Mouse (Mus musculus) small intestine, adult 2 months (tissue): Measurements from ENCODE around the gene Gm21425. TPM values are rescaled to one million over a fixed set of nuclear protein-coding genes. Genes with fewer than 3 reads are reported as not detected.
"Not testable (repeated sequence)": the region's sequence is repeated elsewhere in the genome, so short reads cannot be mapped to it uniquely, and the experiment has no call there.

ENCODE experiments used
- H3K27ac ChIP-seq: fragments of 200-500 bp; 2 replicates; pipeline ENCODE4 v1.5.1; 2012; ENCODE audit warnings: low read depth, low read length, control low read depth, inconsistent platforms; ENCODE audit not compliant: insufficient read depth
- H3K27me3 ChIP-seq: fragments of 200-500 bp; 2 replicates; pipeline ENCODE4 v1.6.1; 2012; ENCODE audit warnings: mild to moderate bottlenecking, moderate library complexity, low read length, inconsistent platforms; ENCODE audit not compliant: control insufficient read depth, insufficient read depth
- H3K36me3 ChIP-seq: fragments of 200-500 bp; 2 replicates; pipeline ENCODE4 v1.6.1; 2012; ENCODE audit warnings: mild to moderate bottlenecking, low read length, control low read depth, inconsistent platforms; ENCODE audit not compliant: control insufficient read depth, insufficient read depth
- H3K4me1 ChIP-seq: fragments of 200-500 bp; 2 replicates; pipeline ENCODE4 v1.6.1; 2012; ENCODE audit warnings: low read length, inconsistent platforms, mixed read lengths; ENCODE audit not compliant: control insufficient read depth, insufficient read depth, insufficient read length
- H3K4me3 ChIP-seq: fragments of 200-500 bp; 2 replicates; pipeline ENCODE4 v1.5.1; 2012; ENCODE audit warnings: low read depth, mild to moderate bottlenecking, control low read depth, inconsistent platforms, low read length, moderate library complexity
- WGBS: fragments of 180-500 bp; shearing (Covaris S2); methylation state at CpG from one replicate; pipeline ENCODE4 v1.1.7; 2018; 5-methylcytosine and 5-hydroxymethylcytosine counted together
- polyA plus RNA-seq: library from polyadenylated mRNA; depleted of rRNA; stranded (reverse); fragments of >200 nt; gene quantifications from 2 replicates; pipeline ENCODE4 v1.2.3, GENCODE M21; 2012; rRNA removed

Gene Gm21425
- polyA plus RNA-seq = not detected in 2 replicates

DNA sequence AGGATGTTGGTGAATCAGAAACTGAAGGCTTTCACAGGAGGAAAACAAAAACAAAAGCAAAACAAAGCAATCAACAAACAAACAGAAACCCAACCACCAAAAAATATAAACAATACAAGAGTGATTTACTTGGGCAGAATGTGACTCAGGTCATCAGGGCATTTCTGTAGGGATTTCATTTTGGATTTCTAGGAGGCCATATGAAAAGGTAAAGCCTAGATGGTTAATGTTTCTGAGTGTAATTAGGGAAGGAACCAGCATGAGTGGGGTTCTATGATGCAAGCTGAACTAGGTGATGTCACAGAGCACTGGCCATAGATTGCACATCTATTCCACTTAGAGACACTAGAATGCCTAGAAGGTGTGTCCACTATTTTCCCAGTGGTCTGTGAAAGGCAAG lies at the start of gene Gm21425:
Gene Gm21425, plus strand, starts transcription at position 301 of the 400 bp plus-strand sequence.
- H3K27ac ChIP-seq, H3K36me3 ChIP-seq, H3K4me3 ChIP-seq, H3K27me3 ChIP-seq, H3K4me1 ChIP-seq: not testable (repeated sequence)

DNA sequence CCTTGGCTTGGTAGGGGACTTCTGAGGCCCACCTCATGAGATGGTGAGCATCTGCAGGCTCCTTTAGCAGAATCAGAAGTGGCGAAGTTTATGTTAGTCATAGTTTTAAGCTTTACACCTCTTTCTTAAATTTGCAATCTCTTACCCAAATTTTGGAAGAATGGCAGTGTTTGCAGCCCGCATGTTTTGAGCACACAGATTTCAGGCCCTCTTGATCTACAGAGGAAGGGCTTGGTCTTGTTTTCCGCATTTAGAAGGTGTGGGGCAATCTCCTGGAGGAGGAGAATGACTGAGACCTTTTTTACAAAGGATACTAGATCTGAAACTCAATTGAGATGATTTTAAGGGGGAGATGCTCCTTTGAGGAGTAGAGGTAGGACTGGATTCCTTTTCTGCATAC lies 28.4 kb upstream of the Gm21425 start, which contains the start of gene Gm21891:
Gene Gm21891, minus strand, starts transcription at position 101 of the 400 bp plus-strand sequence.
- WGBS = no CpG with 5 or more reads among the region's 3 CpGs

More for the DNA sequence above, 28.4 kb upstream of the Gm21425 start, which contains the start of gene Gm21891:
- H3K4me1 ChIP-seq, H3K27ac ChIP-seq, H3K4me3 ChIP-seq, H3K27me3 ChIP-seq, H3K36me3 ChIP-seq: not testable (repeated sequence)

Other genes with a start within 250 kb of the Gm21425 start
- not detected in 2 replicates for gene Gm20807, start 119.1 kb upstream of the Gm21425 start, polyA plus RNA-seq
- gene Gm21891, start 28.5 kb upstream of the Gm21425 start, polyA plus RNA-seq = not detected in 2 replicates
- gene Gm21828, start 62.0 kb downstream of the Gm21425 start, polyA plus RNA-seq = not detected in 2 replicates
- not detected in 2 replicates for gene Gm21440, start 90.4 kb downstream of the Gm21425 start, polyA plus RNA-seq
- gene Gm21454, start 90.5 kb downstream of the Gm21425 start, polyA plus RNA-seq = not detected in 2 replicates
- gene Gm21725, start 187.1 kb downstream of the Gm21425 start, polyA plus RNA-seq = not detected in 2 replicates